Mouse (Mus musculus) kidney, postnatal 36 days (tissue): ENCODE data around the gene Nme2.
"Not testable (repeated sequence)": the region's sequence is repeated elsewhere in the genome, so short reads cannot be mapped to it uniquely, and the experiment has no call there.

Source experiments
- DNase-seq, 2 experiments: peaks; one replicate each; pipeline ENCODE4 v3.0.0; 2021 to 2022; ENCODE audit warnings: mixed read lengths in 2 of 2

The Nme2 gene

GRCm38 (mm10) chr11:93967381-93967780 is 11.3 kb upstream of the Nme2 start:
- no peak for DNase-seq

GRCm38 (mm10) chr11:93965391-93965790 is 9.3 kb upstream of the Nme2 start:
- DNase-seq: no peak

GRCm38 (mm10) chr11:93963013-93963412 is 7.0 kb upstream of the Nme2 start:
- DNase-seq: no peak

- DNase-seq: peak; percentile 45 to 49
Measured at GRCm38 (mm10) chr11:93961482-93961881, 5.4 kb upstream of the Nme2 start.

- DNase-seq: no peak
Measured at GRCm38 (mm10) chr11:93957746-93958145, 1.7 kb upstream of the Nme2 start.

- DNase-seq: no peak
Measured at GRCm38 (mm10) chr11:93957031-93957555, 1.0 kb upstream of the Nme2 start.

- DNase-seq: peak; percentile 96 to 97
Measured at GRCm38 (mm10) chr11:93955256-93956150, 556 bp downstream of the Nme2 start.

- no peak for DNase-seq
Measured at GRCm38 (mm10) chr11:93954738-93955255, 1.3 kb downstream of the Nme2 start.

- DNase-seq: no peak
Measured at GRCm38 (mm10) chr11:93952376-93952775, 3.7 kb downstream of the Nme2 start.

GRCm38 (mm10) chr11:93950045-93950444 is 6.0 kb downstream of the Nme2 start:
- DNase-seq: peak; percentile 59 to 64

GRCm38 (mm10) chr11:93948887-93949567 is 7.0 kb downstream of the Nme2 start:
- DNase-seq: no peak

GRCm38 (mm10) chr11:93944986-93945385 is 11.1 kb downstream of the Nme2 start:
- peak in 1 of 2 experiments; percentile 39 for DNase-seq

GRCm38 (mm10) chr11:93940906-93941305 is 15.2 kb downstream of the Nme2 start:
- no peak for DNase-seq

GRCm38 (mm10) chr11:93929106-93929505 is 27.0 kb downstream of the Nme2 start:
- peak in 1 of 2 experiments; percentile 30 for DNase-seq

GRCm38 (mm10) chr11:93915019-93915418 is 41.0 kb downstream of the Nme2 start:
- not testable (repeated sequence) for DNase-seq

- DNase-seq: no peak
Measured at GRCm38 (mm10) chr11:93911603-93912002, 44.5 kb downstream of the Nme2 start.

GRCm38 (mm10) chr11:93908829-93909228 is 47.2 kb downstream of the Nme2 start:
- DNase-seq: no peak

- no peak for DNase-seq
Measured at GRCm38 (mm10) chr11:93907839-93908238, 48.2 kb downstream of the Nme2 start.

- no peak for DNase-seq
Measured at GRCm38 (mm10) chr11:93906834-93907233, 49.2 kb downstream of the Nme2 start.
